Mouse (Mus musculus): ENCODE measurements around the gene Hsd17b11.

Gene Hsd17b11

DNA sequence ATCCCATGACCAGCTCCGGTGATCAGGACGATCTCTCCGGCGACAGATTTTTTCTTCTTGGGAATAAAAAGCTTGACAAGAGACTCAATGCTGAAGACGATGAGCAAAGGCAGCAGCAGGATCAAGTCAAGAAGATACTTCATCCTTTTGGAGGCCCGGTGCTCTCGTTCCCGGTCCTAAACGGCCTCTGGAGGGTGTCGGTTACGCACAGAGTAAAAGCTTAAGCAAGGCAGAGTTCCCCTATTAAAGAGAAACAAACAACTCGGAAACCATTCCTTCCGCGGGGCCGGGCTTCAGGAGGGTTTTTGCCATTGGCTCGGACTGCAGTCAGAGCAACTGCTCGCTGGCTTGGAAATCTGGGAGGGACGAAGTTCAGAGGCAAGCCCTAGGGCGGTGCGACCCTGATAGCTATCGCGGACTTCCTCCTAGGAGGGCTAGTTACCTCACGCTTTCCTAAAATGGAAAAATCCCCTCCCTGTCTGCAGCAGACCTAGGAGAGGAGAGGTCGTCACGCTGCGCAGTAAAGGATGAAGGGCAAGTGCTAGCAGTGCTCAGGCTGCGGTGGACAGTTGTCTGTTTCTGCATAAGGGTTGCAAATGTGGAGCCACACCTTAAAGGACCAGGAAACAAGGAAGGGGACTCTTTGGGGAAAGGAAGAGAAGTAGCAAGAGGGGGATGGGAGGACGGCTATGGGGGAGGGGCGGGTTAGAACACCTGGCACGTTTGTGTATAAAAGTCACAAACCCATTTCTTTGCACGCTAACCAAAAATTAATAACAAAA, at the start of gene Hsd17b11:
Gene Hsd17b11, minus strand, starts transcription at position 323 of the 782 bp plus-strand sequence.
- DNase-seq (ENCODE audit: low read depth, low spot score), result peak; percentile 79

DNA sequence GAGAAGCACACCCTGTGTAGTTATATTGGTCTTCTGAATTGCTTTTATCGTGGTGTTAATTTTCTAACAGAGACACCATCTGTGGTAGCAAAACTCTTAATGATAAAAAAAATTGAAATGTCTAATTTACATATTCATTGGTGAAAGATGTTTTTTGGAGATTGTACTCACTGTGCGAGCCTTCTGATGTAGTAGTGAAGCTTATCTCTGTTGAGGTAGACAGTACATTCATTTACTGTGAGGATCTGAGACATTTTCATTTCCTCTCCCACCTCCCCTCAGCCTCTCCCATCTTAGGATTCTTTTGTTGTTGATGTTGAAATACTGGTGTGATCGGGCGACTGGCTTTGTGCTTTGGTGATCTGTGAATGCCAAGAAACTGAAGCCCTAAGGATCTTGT, 49.3 kb upstream of the Hsd17b11 start:
- DNase-seq (ENCODE audit: low read depth, low spot score), result no peak

DNA sequence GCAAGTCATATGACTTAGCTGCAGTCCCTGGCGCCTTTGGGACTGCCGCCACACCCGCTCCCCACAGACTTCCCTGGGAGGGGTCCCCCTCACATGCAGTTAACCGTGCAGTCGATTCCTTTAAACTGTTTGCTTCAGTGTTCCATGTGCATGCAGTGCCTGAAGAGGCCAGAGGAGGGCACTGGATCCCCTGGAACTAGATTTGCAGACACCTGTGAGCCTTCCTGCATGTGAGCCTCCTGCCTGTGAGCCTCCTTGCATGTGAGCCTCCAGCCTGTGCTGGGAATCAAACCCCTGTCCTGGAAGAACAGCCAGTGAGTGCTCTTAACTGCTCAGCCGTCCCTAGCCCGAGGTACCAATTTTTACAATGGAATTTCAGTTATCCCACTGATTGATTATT, 47.0 kb upstream of the Hsd17b11 start:
- DNase-seq (ENCODE audit: low read depth, low spot score), result no peak

DNA sequence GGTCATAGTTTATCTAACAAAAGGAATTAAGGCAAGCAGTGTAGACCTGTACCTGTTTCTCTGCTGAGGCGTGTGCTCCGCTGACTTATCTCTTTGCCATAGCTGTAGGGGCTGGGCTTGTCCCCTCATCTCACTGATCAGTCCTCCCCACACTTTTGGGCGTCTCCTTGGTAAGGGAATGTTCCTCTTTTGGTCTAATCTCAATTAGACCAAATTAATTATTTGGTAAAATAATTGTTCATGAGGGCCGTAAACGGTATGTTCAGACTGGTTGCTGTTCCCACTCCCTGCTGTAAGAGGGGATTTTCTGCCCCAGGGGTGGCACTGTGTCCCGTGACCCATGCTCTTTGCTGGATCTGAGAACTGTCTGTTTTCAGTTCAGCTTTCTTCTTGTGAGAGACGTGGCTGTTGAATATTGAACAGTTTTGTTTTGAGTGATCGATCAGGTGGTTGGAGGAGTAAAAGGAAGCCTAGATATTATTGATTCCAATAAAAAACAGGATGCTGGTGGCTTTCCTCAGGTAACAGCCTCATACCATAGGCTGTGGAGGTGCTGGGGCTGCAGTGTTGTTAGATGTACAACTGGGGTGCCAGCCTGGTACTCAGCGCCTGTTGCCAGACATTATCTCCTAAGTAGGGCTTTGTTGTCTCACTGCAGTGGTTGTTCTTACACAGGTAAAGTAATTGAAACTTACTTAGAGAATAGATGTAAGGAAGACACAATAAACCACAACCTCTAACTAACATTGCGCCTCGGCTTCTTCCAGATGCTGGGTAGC, 41.2 kb upstream of the Hsd17b11 start:
- DNase-seq (ENCODE audit: low read depth, low spot score), result no peak

DNA sequence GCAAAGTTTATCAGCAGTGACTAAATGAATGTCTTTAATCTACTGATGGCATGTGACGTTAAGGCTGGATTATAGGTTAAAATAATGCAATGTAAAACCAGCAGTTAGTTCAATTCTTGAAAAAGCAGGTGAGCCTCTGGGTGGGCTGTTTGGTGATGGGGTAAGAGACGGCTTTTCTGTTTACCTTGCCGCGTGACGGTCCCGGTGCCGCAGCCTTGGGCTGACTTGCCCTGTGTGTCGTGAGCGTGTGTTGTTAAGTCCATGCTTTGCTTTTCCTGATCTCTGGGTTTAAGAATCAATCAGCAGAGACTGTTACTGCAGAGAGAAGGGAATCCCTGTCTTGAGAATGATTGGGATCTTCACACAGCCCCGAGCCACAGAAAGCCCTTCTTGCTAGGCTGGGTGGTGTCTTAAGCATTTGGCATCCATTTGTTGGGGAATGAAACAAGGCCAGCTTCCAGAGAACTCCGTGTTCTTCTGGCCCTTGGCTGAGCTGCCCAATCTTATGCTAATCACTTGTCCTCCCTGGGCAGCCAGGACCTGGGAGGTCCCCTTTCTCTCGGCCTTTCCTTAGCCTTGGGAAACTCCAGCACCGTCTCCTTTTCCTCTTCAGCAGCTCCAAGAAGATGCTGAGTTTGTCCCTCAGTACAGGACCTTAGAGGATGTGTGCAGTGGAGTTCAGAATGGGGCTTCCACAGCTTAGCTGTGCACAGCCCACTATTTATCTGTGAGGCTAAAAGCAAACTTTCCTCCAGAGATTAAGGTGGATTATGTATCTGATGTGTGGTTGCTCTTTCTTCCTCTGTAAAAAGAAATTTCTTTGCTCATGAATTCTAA, 40.4 kb upstream of the Hsd17b11 start:
- DNase-seq (ENCODE audit: low read depth, low spot score), result no peak

GRCm38 (mm10) chr5:104060429-104060828, 38.7 kb upstream of the Hsd17b11 start:
- DNase-seq (ENCODE audit: low read depth, low spot score), result no peak

GRCm38 (mm10) chr5:104059628-104060027, 37.9 kb upstream of the Hsd17b11 start:
- no peak for DNase-seq (ENCODE audit: low read depth, low spot score)

- DNase-seq (ENCODE audit: low read depth, low spot score), result peak; percentile 43
Measured at GRCm38 (mm10) chr5:104058021-104058420, 36.3 kb upstream of the Hsd17b11 start.

- no peak for DNase-seq (ENCODE audit: low read depth, low spot score)
Measured at GRCm38 (mm10) chr5:104056295-104056694, 34.6 kb upstream of the Hsd17b11 start.

DNA sequence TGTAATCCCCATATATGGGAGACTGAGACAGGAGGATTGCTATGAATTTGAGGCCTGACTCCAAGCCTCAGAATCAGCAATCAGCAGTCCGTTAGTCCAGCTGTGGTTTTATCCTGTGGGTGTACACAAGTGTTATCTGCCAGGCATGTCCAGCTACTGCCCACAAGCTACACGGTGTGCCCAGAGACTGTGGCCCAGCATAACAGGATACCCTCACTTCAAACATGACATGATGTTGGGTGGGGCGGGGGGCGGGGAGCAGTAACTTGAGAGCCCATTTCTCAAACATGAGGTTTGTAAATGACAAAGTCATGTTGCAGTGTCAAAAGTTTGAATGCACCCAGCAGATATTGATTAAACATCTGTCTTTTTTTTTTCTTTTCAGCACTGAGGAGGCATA, 34.1 kb upstream of the Hsd17b11 start:
- no peak for DNase-seq (ENCODE audit: low read depth, low spot score)

- DNase-seq (ENCODE audit: low read depth, low spot score), result no peak
Measured at GRCm38 (mm10) chr5:104054938-104055337, 33.2 kb upstream of the Hsd17b11 start.

DNA sequence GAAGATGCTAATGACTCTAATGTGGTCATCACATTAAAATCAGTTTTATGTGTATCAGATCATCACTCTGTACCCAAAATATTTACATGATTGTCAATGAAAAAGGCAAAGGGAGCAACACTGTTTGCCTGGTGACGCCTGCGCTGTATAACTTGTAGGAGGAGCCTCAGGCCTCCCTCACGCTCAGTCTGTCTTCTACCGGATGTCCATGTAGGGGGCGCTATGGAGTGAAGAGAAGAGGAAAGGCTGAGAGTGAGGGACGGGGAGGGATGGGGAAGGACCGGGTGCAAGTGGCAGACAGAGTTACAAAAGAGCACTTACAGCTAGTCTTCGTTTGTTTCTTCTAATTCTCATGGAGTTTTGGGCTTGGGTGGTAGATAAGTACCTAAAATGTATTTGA, 31.2 kb upstream of the Hsd17b11 start:
- DNase-seq (ENCODE audit: low read depth, low spot score), result peak; percentile 42

DNA sequence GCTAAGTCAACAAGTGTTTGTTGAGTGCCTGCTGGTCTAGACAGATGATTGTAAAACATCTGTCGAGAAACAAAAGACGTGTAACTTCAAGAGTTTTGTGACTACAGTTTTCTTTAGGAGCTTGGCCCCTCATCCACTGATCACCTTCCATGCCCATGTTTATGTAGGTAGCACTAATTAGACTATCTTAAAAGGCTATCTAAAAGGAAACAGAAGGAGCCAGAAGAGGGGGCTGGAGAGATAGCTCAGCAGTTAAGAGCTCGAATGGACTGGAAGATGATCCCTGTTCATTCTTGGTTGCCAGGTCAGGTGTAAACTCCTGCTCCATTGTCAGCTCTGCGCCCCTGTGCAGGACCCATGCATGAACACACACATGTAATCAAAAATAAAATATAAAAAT, 26.4 kb upstream of the Hsd17b11 start:
- DNase-seq (ENCODE audit: low read depth, low spot score), result no peak

GRCm38 (mm10) chr5:104047200-104048105, 25.7 kb upstream of the Hsd17b11 start:
- no peak for DNase-seq (ENCODE audit: low read depth, low spot score)

DNA sequence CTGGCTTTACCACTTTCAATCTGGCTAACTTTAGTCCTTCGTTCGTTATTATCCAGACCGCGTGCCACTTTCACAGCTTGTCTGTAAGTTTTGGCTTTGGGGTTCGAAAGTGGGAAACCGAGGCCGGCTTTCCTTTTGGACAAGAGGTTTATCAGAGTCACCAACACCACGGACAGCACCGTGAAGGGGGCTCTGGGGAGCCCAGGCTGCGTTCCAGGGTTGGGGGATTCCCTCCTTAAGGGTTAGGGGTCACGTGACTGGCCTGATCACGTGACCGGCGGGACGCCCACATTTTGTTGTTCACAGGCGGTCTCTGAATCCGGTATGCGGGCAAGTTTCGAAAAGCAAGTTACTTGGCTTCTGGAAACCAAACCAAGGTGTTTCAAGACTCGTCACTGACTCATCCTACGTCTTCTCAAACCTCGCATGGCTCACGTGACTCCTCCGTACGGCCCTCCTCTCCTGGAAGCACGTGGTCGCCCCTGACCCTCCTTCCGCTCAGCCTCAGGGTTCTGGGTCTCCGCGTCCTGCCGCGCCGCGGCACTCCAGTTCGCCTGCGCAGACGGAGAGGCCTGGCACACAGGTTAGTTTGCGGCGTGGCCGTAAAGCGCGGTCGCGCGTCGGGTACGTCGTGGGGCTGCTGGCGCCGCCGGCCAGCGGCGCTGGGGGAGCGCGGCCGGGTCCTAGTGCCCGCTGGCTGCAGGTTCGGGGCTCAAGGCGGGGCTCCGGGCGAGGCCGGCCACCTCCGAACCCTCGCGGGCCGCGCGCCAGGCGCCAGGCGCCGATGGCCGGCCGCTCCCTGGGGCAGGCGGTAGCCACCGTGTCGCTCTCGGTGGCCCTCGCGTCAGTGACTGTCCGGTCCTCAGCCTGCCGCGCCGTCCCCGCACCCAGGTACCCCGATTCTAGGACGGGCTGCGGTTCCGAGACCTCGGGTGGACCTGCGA, 24.8 kb upstream of the Hsd17b11 start, which contains the start of gene Nudt9:
Gene Nudt9, plus strand, starts transcription at position 51 of the 944 bp plus-strand sequence.
- peak; percentile 99 for DNase-seq (ENCODE audit: low read depth, low spot score)

DNA sequence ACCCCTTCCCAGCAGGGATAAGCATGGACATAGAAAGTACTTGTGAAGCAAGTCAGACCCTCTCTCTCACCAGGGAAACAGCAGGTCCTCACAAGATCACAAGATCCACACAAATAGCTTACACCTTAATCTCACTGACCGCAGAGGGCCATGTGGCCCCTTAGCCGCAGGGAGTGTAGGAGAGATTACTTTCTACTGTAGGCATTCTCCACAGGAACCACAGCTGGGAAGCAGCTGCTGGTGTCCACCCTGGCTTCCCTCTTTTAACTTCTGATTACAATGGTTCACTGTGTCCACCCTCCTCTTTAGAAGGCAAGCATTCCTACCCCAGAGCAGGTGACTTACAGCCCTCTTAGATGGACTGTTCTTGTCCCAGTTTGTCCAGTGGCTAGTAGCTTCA, 22.0 kb upstream of the Hsd17b11 start:
- no peak for DNase-seq (ENCODE audit: low read depth, low spot score)

- no peak for DNase-seq (ENCODE audit: low read depth, low spot score)
Measured at GRCm38 (mm10) chr5:104042906-104043305, 21.2 kb upstream of the Hsd17b11 start.

- DNase-seq (ENCODE audit: low read depth, low spot score), result peak; percentile 49
Measured at GRCm38 (mm10) chr5:104039154-104039932, 17.6 kb upstream of the Hsd17b11 start.

DNA sequence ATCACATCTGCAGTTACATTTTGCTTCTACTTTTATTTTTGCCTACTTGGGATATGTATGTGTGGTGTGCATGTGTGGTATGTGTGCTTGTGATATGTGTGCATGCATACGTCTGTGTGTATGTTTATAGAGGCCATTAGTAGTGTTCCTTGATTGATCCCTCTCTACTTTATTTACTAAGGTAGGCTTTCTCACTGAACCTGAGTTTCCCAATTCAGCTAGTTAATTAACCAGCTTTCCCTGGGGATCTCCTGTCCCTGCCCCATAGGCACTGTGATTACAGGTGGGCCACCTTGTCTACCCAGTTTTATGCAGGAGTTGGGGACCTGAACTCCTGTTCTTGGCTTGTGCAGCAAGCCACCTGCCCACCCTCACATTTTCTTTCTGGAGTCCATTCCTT, 15.0 kb upstream of the Hsd17b11 start:
- DNase-seq (ENCODE audit: low read depth, low spot score), result no peak

Data from mesoderm, embryonic 11.5 days (tissue).